Mouse (Mus musculus): Measurements from ENCODE around the gene Tcl1b3.

Tcl1b3 gene

DNA sequence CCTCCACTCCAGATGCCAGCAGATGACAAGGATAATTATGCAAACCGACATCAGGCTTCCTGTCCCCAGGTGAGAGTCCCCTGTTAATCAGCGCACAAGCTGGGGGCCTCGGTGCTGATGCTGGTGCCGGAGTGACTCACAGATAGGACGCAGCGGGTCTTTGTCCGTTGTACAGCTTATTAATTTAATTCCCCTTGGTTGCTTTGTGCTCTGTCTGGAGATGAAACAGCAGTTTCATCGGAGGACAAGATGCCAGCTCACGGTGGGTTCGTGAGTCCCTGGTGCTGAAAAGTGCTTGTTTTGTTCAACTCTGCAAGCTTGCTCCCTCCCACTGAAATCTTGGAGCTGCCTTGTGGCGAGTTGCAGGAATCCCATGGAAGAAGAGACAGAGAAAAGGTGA lies 43.5 kb downstream of the Tcl1b3 start:
- DNase-seq (ENCODE audit: extremely low spot score): no peak

DNA sequence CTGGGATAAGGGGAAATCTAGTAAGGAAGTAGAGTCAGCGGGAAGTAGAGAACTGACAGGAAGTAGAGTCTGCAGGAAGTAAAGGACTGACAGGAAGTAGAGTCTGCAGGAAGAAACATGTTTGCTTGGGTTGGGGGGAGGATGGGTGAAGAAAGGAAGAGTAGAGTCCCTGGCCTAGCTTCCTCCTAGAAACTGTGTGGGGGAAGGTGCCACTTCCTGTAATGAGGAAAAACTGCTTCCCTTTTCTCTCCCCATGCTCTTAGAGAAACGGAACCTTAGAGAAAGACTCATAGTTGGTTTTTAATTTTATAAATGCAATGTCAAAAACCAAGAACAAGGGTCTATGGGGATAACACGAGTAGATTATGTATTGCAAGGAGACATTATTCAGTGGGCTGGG lies 44.2 kb downstream of the Tcl1b3 start:
- DNase-seq (ENCODE audit: extremely low spot score): no peak

DNA sequence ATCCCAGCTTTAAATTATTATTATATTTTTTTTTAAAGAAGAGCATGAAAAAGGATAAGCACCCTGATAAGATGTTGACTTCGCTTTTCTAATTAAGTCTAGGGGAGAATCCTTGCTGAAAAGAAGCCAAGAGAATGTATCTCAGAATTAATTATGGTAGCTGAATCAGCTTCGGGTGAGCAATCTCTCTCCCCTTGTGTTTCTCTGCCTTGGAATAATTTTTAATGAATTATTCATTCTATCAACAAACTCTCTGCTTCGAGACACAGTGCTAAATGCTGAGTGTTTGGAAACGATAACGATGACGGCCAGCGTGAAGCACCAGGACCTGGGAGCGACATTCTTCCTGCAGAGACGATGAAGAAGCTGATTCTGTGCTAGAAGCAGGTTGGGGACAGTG lies 48.2 kb downstream of the Tcl1b3 start:
- no peak for DNase-seq (ENCODE audit: extremely low spot score)
